Mouse (Mus musculus) lung, embryonic 14.5 days (tissue): Measurements from ENCODE around the gene Mrps6. TPM values are rescaled to one million over a fixed set of nuclear protein-coding genes. Genes with fewer than 3 reads are reported as not detected.

ENCODE experiments used
- ATAC-seq: fragments of 200-750 bp; cut with Nextera tagmentation; 2 replicates; pipeline ENCODE4 v1.8.0; 2017; ENCODE audit warnings: mild to moderate bottlenecking, moderate TSS enrichment, moderate library complexity; ENCODE audit not compliant: insufficient read depth
- DNase-seq: peaks from one replicate; pipeline ENCODE4 v3.0.0-alpha.2; 2015
- H3K27ac ChIP-seq: fragments of 300-500 bp; sonication (generic); 2 replicates; pipeline ENCODE4 v1.5.1; 2014; ENCODE audit warnings: low read depth, mild to moderate bottlenecking, moderate library complexity
- H3K27me3 ChIP-seq: fragments of 300-500 bp; sonication (generic); 2 replicates; pipeline ENCODE4 v1.6.1; 2014; ENCODE audit warnings: low read length, control low read depth; ENCODE audit not compliant: insufficient read depth
- H3K36me3 ChIP-seq: fragments of 300-500 bp; sonication (generic); 2 replicates; pipeline ENCODE4 v1.6.1; 2014; ENCODE audit warnings: control low read depth; ENCODE audit not compliant: insufficient read depth
- H3K4me1 ChIP-seq: fragments of 300-500 bp; sonication (generic); 2 replicates; pipeline ENCODE4 v1.6.1; 2014; ENCODE audit warnings: antibody characterized with exemption, control low read depth; ENCODE audit not compliant: insufficient read depth
- H3K4me2 ChIP-seq: fragments of 300-500 bp; sonication (generic); 2 replicates; pipeline ENCODE4 v1.6.1; 2014; ENCODE audit warnings: mild to moderate bottlenecking
- H3K4me3 ChIP-seq: fragments of 300-500 bp; sonication (generic); 2 replicates; pipeline ENCODE4 v1.5.1; 2014; ENCODE audit warnings: low read depth, low read length
- H3K9ac ChIP-seq: fragments of 300-500 bp; sonication (generic); 2 replicates; pipeline ENCODE4 v1.6.1; 2014
- H3K9me3 ChIP-seq: fragments of 300-500 bp; sonication (generic); 2 replicates; pipeline ENCODE4 v1.6.1; 2016; ENCODE audit warnings: low read depth, low read length, control low read depth
- CTCF ChIP-seq: IDR thresholded peaks from 2 replicates; pipeline ENCODE4 v1.5.1; 2016; ENCODE audit warnings: antibody characterized with exemption, low read depth
- WGBS: fragments of 180-500 bp; shearing (Covaris S2); extraction: QIAGEN DNeasy Blood & Tissue Kit; methylation state at CpG from one replicate; pipeline ENCODE4 v1.1.7; 2014; 5-methylcytosine and 5-hydroxymethylcytosine counted together
- polyA plus RNA-seq: library from polyadenylated mRNA; unstranded; fragments of >200 nt; fragmentation: Nextera tagmentation; extraction: Ambion mirVana; gene quantifications from 2 replicates; pipeline ENCODE4 v1.2.1, GENCODE M21; 2014

The Mrps6 gene
- polyA plus RNA-seq, 1 experiment from 2014 or later, result 76.4 TPM

DNA sequence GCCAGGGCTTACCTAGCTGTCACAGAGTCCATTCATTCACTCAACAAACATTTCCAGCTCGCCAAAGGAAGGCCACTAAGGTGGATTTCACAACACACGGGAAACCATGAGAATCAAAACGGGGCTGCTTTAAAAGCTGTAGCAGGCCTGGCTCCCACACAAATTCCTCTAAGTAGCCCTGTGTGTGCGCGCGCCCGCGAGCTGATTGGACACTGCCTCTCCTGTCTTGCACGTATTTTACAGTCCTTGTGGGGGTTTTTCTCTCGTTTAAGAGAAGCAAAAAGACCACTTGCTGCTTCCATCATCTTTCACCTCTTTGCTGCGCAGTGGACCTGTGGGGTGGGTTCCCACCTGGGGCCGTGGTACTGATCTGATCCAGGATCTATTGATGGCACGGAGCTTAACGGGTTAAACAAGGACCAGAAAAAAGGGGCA is 100.0 kb downstream of the Mrps6 start:
- peak; percentile 74 for DNase-seq
- H3K36me3 ChIP-seq, result no peaks in the 10 kb centered on the region
- no peaks in the 10 kb centered on the region for H3K27me3 ChIP-seq
- peak; percentile 73 for ATAC-seq
- peak overlapping the region; percentile 95 for H3K4me2 ChIP-seq
- no peak for TF ChIP-seq CTCF
- H3K27ac ChIP-seq, result no peak overlapping the region
- no peaks in the 10 kb centered on the region for H3K9me3 ChIP-seq
- WGBS, result 3% methylated on average over 14 of the region's 14 CpGs
- H3K4me1 ChIP-seq, result 0 out of 2 replicates have a peak, but pooled peaks cover 5% of the 10 kb centered on the region
- H3K9ac ChIP-seq, result peak overlapping the region; percentile 48
- peak overlapping the region; percentile 48 for H3K4me3 ChIP-seq

DNA sequence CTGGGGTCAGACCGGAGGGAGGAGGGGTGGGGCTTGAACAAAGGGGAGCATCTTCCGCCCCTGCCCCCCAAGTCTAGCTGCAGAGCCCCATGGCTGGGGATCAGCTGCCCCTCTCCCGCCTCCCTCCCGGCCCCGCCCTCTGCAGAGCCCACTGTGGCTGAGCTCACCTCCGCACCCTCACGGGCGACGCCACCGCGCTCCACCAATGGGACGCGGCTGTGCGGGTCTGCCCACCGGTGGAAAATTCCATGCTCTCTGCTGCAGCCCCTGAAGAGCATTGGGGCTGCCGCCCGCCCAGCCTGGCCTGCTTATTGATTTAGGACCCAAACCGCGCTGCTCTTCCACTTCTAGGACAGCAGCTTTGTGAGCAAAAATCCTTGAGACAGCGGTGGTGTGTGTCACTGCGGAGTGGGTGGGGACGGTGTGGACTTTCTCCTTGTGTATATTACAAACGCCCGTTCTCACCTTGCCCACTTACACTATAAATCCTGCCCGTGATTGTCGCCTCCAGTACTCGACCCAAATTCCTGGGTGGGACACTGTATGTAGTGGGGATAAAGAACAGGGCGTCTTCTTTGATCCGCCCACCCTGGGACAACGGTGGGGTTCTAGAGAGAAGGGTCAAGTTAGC is 100.5 kb downstream of the Mrps6 start:
- peak overlapping the region; percentile 95 for H3K4me2 ChIP-seq
- ATAC-seq, result peak; percentile 94
- no peaks in the 10 kb centered on the region for H3K36me3 ChIP-seq
- H3K9ac ChIP-seq, result peak overlapping the region; percentile 48
- no peak for TF ChIP-seq CTCF
- 0 out of 2 replicates have a peak, but pooled peaks cover 5% of the 10 kb centered on the region for H3K4me1 ChIP-seq
- H3K4me3 ChIP-seq, result peak overlapping the region; percentile 48
- 2% methylated on average over 28 of the region's 30 CpGs for WGBS
- DNase-seq, result peak; percentile 83
- H3K27ac ChIP-seq, result 0 out of 2 replicates have a peak overlapping the region, but pooled peaks have one; percentile 9
- H3K9me3 ChIP-seq, result no peaks in the 10 kb centered on the region
- H3K27me3 ChIP-seq, result no peaks in the 10 kb centered on the region

- peak overlapping the region; percentile 48; the same call in 1 of the 2 replicates for H3K9ac ChIP-seq
- DNase-seq (no peak), ATAC-seq (0 out of 2 replicates have a peak, but pooled peaks have one; percentile 12)
- no peak for TF ChIP-seq CTCF
- peak overlapping the region; percentile 48 for H3K4me3 ChIP-seq
- peak overlapping the region; percentile 95 for H3K4me2 ChIP-seq
- H3K27ac ChIP-seq, result no peak overlapping the region
- H3K9me3 ChIP-seq, result no peaks in the 10 kb centered on the region
- no peaks in the 10 kb centered on the region for H3K36me3 ChIP-seq
- 14% methylated on average over 6 of the region's 6 CpGs for WGBS
- 0 out of 2 replicates have a peak, but pooled peaks cover 5% of the 10 kb centered on the region for H3K4me1 ChIP-seq
- H3K27me3 ChIP-seq, result no peaks in the 10 kb centered on the region
Measured at GRCm38 (mm10) chr16:92159114-92159513, 101.0 kb downstream of the Mrps6 start.

Other genes starting within 250 kb of the Mrps6 start
- not detected in 2 replicates for gene Gm49711, start within 50 bp of the Mrps6 start, polyA plus RNA-seq
- gene Slc5a3, start 52 bp downstream of the Mrps6 start, polyA plus RNA-seq, result 6.3 and 7.4 TPM in 2 replicates
- gene Kcne2, start 234.1 kb downstream of the Mrps6 start, polyA plus RNA-seq, result 0.21 and 0.26 TPM in 2 replicates
- gene Smim11, start 243.0 kb downstream of the Mrps6 start, polyA plus RNA-seq, result 130 and 134 TPM in 2 replicates